Mouse (Mus musculus) neural tube, embryonic 12.5 days (tissue): ENCODE data around the gene Slc9a3. TPM values are rescaled to one million over a fixed set of nuclear protein-coding genes. Genes with fewer than 3 reads are reported as not detected.

ENCODE experiments used
- polyA plus RNA-seq: library from polyadenylated mRNA; unstranded; fragments of >200 nt; fragmentation: Nextera tagmentation; extraction: Ambion mirVana; gene quantifications from 2 replicates; pipeline ENCODE4 v1.2.1, GENCODE M21; 2016

The Slc9a3 gene
- polyA plus RNA-seq, 1 experiment from 2014 or later, result 0.04 TPM

Other genes starting within 250 kb of the Slc9a3 start
- 27.0 and 28.9 TPM in 2 replicates for gene Trip13, start 183.7 kb upstream of the Slc9a3 start, polyA plus RNA-seq
- gene Brd9, start 183.6 kb upstream of the Slc9a3 start, polyA plus RNA-seq, result 78.2 and 83.4 TPM in 2 replicates
- not detected in 2 replicates for gene Zdhhc11, start 157.6 kb upstream of the Slc9a3 start, polyA plus RNA-seq
- 4.7 and 5.6 TPM in 2 replicates for gene Tppp, start 112.0 kb upstream of the Slc9a3 start, polyA plus RNA-seq
- gene Cep72, start 59.2 kb upstream of the Slc9a3 start, polyA plus RNA-seq, result 15.3 and 16.0 TPM in 2 replicates
- gene Exoc3, start 87.3 kb downstream of the Slc9a3 start, polyA plus RNA-seq, result 83.6 and 91.4 TPM in 2 replicates
- 0.77 and 1.3 TPM in 2 replicates for gene Ahrr, start 170.9 kb downstream of the Slc9a3 start, polyA plus RNA-seq
- gene Pdcd6, start 196.1 kb downstream of the Slc9a3 start, polyA plus RNA-seq, result 107 TPM in 2 replicates
- gene Sdha, start 228.8 kb downstream of the Slc9a3 start, polyA plus RNA-seq, result 206 and 209 TPM in 2 replicates
- gene Ccdc127, start 228.9 kb downstream of the Slc9a3 start, polyA plus RNA-seq, result 55.4 and 57.5 TPM in 2 replicates
- gene Lrrc14b, start 242.5 kb downstream of the Slc9a3 start, polyA plus RNA-seq, result not detected in 2 replicates